Mouse (Mus musculus) fibroblast of lung, adult 2 months (primary cell): ENCODE results near the gene Brd2.

Experiments
- DNase-seq: peaks from one replicate; pipeline ENCODE4 v3.0.0-alpha.2; 2011; ENCODE audit warnings: low read depth

Gene Brd2

DNA sequence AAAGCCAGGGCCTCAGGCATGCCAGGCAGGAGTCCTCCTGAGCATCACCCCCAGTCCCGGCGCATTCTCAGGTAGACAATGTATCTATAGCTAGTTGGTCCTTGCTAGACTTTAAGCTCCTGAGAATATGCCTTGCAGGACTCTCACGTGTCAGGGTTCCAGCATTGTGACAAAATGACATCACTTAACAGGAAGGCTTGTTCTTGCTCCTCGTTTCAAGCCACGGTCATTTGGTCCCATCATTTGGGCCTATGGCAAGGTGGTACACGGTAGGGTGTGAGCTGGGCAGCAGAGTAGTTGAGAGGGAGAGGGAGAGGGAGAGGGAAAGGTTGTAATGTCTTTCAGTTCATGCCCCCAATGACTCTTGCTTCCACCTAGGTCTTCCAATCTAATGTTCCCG, 9.5 kb upstream of the Brd2 start:
- DNase-seq = no peak

GRCm38 (mm10) chr17:34130073-34130947, 7.9 kb upstream of the Brd2 start:
- no peak for DNase-seq

- no peak for DNase-seq
Observed at GRCm38 (mm10) chr17:34128944-34129791, 6.7 kb upstream of the Brd2 start.

GRCm38 (mm10) chr17:34128264-34128937, 6.0 kb upstream of the Brd2 start:
- DNase-seq = no peak

- DNase-seq = no peak
Observed at GRCm38 (mm10) chr17:34127475-34127874, 5.0 kb upstream of the Brd2 start.

DNA sequence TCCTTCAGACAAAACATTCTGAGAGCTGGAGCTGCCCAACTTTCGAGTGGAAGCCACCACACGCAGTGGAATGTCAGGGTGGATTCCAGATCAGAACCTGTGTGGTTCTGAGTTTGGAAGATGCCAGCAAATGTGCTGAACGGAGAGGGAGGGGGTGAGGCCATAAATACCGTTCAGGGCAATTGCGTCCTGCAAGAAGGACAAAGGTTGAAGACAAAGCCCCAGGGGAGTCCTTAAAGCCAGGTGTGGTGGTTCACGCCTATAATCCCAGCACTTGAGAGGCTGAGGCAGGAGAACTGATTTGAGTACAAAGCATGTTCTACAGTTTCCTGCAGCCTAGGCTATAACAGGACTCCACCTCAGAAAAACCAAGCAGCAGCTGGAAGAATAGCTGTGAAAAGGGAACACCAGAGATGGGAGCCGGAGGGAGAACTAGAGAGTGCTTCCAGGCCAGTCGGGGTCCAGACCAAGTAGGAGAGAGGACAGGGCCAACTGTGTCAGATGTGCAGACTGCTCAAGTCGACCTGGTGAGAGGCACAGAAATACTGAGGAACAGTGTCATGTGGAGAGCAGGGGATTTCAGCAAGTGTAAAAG, 4.5 kb upstream of the Brd2 start:
- no peak for DNase-seq

- no peak for DNase-seq
Observed at GRCm38 (mm10) chr17:34124649-34125048, 2.2 kb upstream of the Brd2 start.

DNA sequence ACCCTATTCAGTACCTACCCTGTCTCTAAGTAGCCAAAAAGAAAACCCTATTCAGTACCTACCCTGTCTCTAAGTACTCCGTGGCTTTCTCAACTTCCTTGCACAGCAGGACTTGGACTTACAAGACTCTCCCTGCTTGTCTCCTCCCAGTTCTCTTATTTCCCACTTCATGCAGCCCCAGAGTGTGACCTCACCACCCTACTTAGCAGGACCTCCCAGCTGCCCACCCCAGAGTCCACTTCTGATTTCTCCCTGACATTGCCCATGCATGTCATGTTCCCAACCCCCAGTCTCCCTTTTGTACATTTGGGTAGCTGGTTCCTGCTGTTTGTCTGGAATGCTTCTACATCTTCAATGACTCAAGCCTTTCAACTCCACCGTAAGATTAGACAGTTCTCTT, 1.1 kb upstream of the Brd2 start:
- no peak for DNase-seq

- no peak for DNase-seq
Observed at GRCm38 (mm10) chr17:34123111-34123510, 677 bp upstream of the Brd2 start.

DNA sequence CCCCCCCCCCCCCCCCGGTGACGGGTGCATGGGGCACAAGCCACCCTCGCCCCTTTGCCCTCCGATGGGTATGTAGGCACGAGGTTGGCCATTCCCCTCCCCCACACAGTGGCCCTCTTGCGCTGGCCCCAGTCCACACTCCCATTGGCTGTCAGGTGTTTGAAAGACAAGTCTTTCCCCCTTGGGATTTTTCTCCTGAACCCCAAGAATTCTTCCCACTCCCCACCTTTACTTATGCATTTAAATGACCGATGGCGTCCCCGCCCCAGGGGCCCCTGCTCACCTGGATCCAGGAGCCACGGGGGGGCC, 601 bp downstream of the Brd2 start:
- no peak for DNase-seq

DNA sequence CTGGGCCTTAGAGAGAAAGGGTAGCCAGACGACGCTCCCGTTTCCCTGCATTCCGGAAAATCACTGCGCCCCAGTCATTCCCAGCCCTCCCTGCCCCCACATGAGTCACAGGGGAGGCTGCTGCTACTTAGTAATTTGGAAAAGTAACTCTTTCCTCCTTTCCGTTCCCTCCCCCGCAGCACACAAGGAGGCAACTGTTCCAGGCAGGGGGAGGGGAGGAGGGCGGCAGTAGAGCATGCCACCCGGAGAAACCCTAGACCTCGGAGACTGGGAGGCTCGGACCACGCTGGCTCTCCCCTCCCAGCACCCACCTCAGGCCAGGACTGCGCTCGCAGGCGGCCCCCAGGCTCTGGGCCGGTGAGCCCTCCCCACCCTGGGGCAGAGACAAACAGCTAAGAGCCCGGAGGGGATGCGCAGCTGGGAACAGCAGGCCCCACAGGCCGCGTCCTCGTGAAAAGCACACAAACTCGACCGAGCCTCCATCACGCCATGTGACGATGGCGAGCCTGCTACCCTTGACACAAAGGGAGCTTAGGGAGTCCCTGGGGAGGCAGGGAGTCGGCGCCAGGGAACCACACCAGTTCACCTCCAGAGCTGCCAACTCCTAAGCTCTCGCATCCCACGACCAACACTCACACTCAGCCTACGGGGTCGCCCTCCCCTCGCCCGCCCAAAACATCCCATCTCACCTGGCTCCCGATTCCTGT, 1.1 kb downstream of the Brd2 start:
- DNase-seq = peak; percentile 98

DNA sequence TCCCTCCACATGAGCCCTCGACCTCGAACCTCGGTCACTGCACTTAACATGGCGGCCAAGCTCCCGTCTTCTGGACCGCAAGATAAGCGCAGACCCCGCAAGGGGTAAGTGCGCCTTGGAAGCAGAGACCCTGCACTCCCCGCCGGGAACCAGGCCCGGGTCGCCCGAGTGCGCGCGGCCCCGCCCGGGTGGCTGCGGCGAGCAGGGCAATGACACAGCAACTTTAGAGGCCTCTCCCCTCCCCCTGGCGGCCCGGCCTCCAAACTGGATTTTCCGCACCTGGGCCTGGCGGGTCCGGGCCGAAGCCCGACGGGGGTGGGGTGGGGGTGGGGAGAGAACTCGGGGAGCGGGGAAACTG, 1.6 kb downstream of the Brd2 start:
- DNase-seq = no peak

GRCm38 (mm10) chr17:34120180-34120723, 2.2 kb downstream of the Brd2 start:
- DNase-seq = peak; percentile 70

DNA sequence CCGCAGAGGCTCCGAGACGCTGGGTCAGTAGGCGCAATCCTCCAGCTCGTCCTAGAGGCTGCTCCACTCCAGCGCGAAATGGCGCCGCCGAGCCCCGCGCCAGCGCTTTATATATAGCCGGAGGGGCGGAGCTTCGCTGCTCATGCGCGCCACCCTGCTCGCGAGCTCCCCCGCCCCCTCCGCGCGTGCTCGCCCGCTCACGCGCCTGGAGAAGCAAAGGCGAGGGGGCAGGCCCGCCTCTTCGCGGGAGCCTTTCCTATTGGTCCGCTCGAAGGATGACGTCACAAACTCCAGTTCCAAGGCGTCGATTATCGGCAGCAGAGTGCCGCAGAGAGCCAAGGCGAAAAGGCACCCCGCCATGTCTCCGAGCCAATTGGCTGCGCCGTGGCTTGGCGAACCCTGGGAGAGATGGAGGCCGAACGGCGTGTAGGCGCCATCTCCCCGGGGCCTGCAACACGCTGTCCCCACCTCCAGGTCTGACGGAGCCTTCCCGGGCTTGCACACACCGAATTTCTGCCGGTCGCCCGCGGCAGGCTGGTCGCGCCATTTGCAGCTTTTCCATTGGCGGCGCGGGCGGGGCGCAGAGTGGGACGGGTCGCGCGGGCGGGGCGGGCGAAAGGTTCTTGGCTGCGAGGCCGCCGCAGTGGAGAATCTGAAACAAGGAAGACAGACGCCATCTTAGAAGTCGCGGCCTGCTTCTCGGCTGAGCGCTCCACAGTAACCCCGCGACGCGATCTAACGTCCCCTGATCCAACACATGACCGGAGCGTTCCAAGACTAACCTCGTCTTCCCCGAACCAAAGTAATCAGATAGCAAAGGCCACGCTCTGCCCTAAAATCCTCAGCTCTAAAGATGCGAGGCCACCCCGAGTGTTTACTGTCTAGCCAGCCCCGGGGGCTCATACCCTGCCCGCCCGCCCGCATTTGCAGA, 2.9 kb downstream of the Brd2 start, which contains the start of gene H2-DMa:
TSS of gene H2-DMa (plus strand) at position 293 of the 931 bp plus-strand sequence.
- peak; percentile 98 for DNase-seq

GRCm38 (mm10) chr17:34118873-34119248, 3.6 kb downstream of the Brd2 start:
- DNase-seq = no peak

- no peak for DNase-seq
Observed at GRCm38 (mm10) chr17:34118113-34118872, 4.1 kb downstream of the Brd2 start.

GRCm38 (mm10) chr17:34117421-34118112, 4.9 kb downstream of the Brd2 start:
- no peak for DNase-seq

DNA sequence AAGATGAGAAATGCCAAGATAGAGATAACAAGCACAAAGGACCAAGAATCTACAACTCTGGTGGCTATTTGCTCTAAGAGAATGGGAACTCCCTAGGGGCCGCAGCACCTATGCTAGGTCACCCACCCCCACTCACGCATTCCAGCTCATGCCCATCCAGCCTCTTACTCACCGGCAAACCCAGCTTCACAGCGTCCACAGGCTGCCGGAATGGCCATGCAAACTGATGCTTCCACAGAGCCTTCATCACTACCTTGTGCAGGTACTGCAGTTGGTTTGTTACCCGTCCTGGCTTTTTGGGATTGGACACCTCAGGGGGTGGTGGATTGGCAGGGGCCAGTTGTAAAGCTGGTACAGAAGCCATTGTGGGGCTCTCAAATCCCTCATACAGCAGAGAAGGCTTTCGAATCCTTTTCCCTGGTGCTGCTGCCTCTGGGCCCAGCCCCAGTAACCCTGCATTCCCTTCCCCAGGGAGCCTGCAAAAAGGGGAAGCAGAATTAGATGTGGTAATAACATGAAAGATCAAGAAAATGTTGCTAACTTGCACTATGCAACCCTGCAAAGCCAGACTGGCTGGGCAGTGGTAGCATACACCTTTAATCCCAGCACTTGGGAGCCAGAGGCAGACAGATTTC, 5.6 kb downstream of the Brd2 start:
- no peak for DNase-seq
